Mouse (Mus musculus): ENCODE data around the gene Med20.

GRCm38 (mm10) chr17:47568951-47569527, 42.3 kb upstream of the Med20 start:
- TF ChIP-seq CTCF (conservative IDR thresholded peaks at IDR 0.05; ENCODE audit: insufficient read depth, insufficient read length, low read depth, low read length) (no peak), POLR2A (IDR thresholded peaks at IDR 0.05; ENCODE audit: low read depth, low read length) (no peak)
